Comparison of ENCODE assay signal across 8 mouse cellular contexts in genomic region chr5:108448785-108449668, GRCm38 (mm10). TPM values are rescaled to one million over a fixed set of nuclear protein-coding genes. Genes with fewer than 3 reads are reported as not detected.
DNase-seq lines count a peak whose midpoint lies in the region; ATAC-seq lines count a peak whose summit lies in the region.

Gene Mfsd7a (minus strand): TSS chr5:108448891.

- no peak within 1 kb of the TSS; the same call in 1 of the 2 replicates for H3K9ac ChIP-seq in embryonic facial prominence, embryonic 12.5 days
- peak within 1 kb of the TSS; percentile 62 for H3K9ac ChIP-seq in lung, embryonic 16.5 days (ENCODE audit: low read length)

- ATAC-seq in embryonic facial prominence, embryonic 12.5 days (ENCODE audit: insufficient number of reproducible peaks, insufficient read depth, low FRiP score, low TSS enrichment): peak; percentile 78
- peak; percentile 98 for ATAC-seq in lung, embryonic 16.5 days (ENCODE audit: low read depth)

- H3K4me2 ChIP-seq in embryonic facial prominence, embryonic 12.5 days (replicated peaks): peak within 1 kb of the TSS; percentile 62
- H3K4me2 ChIP-seq in lung, embryonic 16.5 days (ENCODE audit: low read depth, low read length): peak within 1 kb of the TSS; percentile 77

- H3K36me3 ChIP-seq in embryonic facial prominence, embryonic 12.5 days: no peaks in the 10 kb centered on the region
- H3K36me3 ChIP-seq in lung, embryonic 16.5 days (ENCODE audit: control insufficient read depth, insufficient read depth, low read length): no peaks in the 10 kb centered on the region

- WGBS in embryonic facial prominence, embryonic 12.5 days: 10% methylated on average over 24 of the region's 24 CpGs
- 11% methylated on average over 24 of the region's 24 CpGs for WGBS in lung, embryonic 16.5 days

- no peak within 1 kb of the TSS for H3K27ac ChIP-seq in embryonic facial prominence, embryonic 12.5 days
- peak within 1 kb of the TSS; percentile 71 for H3K27ac ChIP-seq in lung, embryonic 16.5 days (ENCODE audit: low read length)

- peak within 1 kb of the TSS; percentile 34 for H3K4me3 ChIP-seq in embryonic facial prominence, embryonic 12.5 days
- peak within 1 kb of the TSS; percentile 48 for H3K4me3 ChIP-seq in lung, embryonic 16.5 days (ENCODE audit: low read length)

- H3K9me3 ChIP-seq in embryonic facial prominence, embryonic 12.5 days: no peaks in the 10 kb centered on the region
- H3K9me3 ChIP-seq in lung, embryonic 16.5 days (ENCODE audit: control insufficient read depth, low read length): no peaks in the 10 kb centered on the region

- DNase-seq in layer of hippocampus, adult 11-12 months (ENCODE audit: low spot score): peak; percentile 37
- DNase-seq in layer of hippocampus, adult 9-11 months: no peak
- peak; percentile 82 for DNase-seq in heart, adult 8-10 months (ENCODE audit: low spot score)
- peak; percentile 83 to 85 for DNase-seq in kidney, adult 8-10 months
- peak; percentile 73 for DNase-seq in ovary, adult 18-20 months (ENCODE audit: low spot score)
- no peak for DNase-seq in thymus, postnatal 4 days

- H3K27me3 ChIP-seq in embryonic facial prominence, embryonic 12.5 days: peaks cover 15% of the 10 kb centered on the region; the same call in 1 of the 2 replicates
- H3K27me3 ChIP-seq in lung, embryonic 16.5 days (ENCODE audit: control insufficient read depth, insufficient read depth, low read depth, low read length): no peaks in the 10 kb centered on the region

- H3K4me1 ChIP-seq in embryonic facial prominence, embryonic 12.5 days: 0 out of 2 replicates have a peak, but pooled peaks cover 5% of the 10 kb centered on the region
- peaks cover 6% of the 10 kb centered on the region for H3K4me1 ChIP-seq in lung, embryonic 16.5 days (replicated peaks; ENCODE audit: control insufficient read depth, insufficient read depth, low read length)

RNA-seq across cellular contexts. Expression of gene Mfsd7a, which starts in this region (rescaled TPM):
- polyA plus RNA-seq in embryonic facial prominence, embryonic 12.5 days (2016; fragmentation: Nextera tagmentation; extraction: Ambion mirVana): 0.18 TPM in 2 replicates
- 1 to 10 TPM; 1.5 to 3.0 (median 2.5) TPM for total RNA-seq in heart, adult 8-10 months (2022)
- polyA plus RNA-seq in lung, embryonic 16.5 days (2015; fragmentation: Nextera tagmentation; extraction: Ambion mirVana): 0.54 and 0.60 TPM in 2 replicates

Comparison
In these comparisons a context has a peak if more than half of its experiments do, and no peak if none do; other contexts are left out.
1. DNase-seq: peak in layer of hippocampus, adult 11-12 months (single experiment), heart, adult 8-10 months (single experiment), kidney, adult 8-10 months (2 of 2) and ovary, adult 18-20 months (single experiment); none in layer of hippocampus, adult 9-11 months (single experiment) and thymus, postnatal 4 days (single experiment).
2. Peak in ATAC-seq, H3K4me3 ChIP-seq and H3K4me2 ChIP-seq in embryonic facial prominence, embryonic 12.5 days; RNA of the gene not detected or under 1 TPM.
3. Peak in ATAC-seq, H3K4me3 ChIP-seq, H3K27ac ChIP-seq, H3K9ac ChIP-seq and H3K4me2 ChIP-seq in lung, embryonic 16.5 days; RNA of the gene not detected or under 1 TPM.